Mouse (Mus musculus) liver, adult 2 months (tissue): ENCODE data around the gene Gm28036.

Experiments used
- CTCF ChIP-seq: fragments of 200-500 bp; IDR thresholded peaks from 2 replicates; pipeline ENCODE4 v1.5.1; 2011; ENCODE audit warnings: low read depth, low read length, control low read depth
- POLR2A ChIP-seq: fragments of 200-500 bp; IDR thresholded peaks from 2 replicates; pipeline ENCODE4 v1.6.1; 2011; ENCODE audit warnings: low read length, control low read depth; ENCODE audit not compliant: insufficient read depth; ENCODE audit errors: extremely low read depth

- TF ChIP-seq POLR2A (no peak), CTCF (no peak)
These were observed 53.2 kb downstream of the Gm28036 start for GRCm38 (mm10) chr2:156073725-156074124.
